Mouse (Mus musculus) embryonic facial prominence, embryonic 14.5 days (tissue): Measurements from ENCODE around the gene Fads1. TPM values are rescaled to one million over a fixed set of nuclear protein-coding genes. Genes with fewer than 3 reads are reported as not detected.

ENCODE experiments used
- ATAC-seq: fragments of 200-750 bp; cut with Nextera tagmentation; 2 replicates; pipeline ENCODE4 v1.8.0; 2017; ENCODE audit warnings: low read depth, moderate number of reproducible peaks, moderate TSS enrichment
- DNase-seq: peaks from one replicate; pipeline ENCODE4 v3.0.0-alpha.2; 2015; ENCODE audit warnings: low spot score
- H3K27ac ChIP-seq: fragments of 300-500 bp; sonication (generic); replicated peaks from 2 replicates; pipeline ENCODE4 v1.5.1; 2014; ENCODE audit warnings: low read depth, mild to moderate bottlenecking, low read length, moderate library complexity
- H3K27me3 ChIP-seq: fragments of 300-500 bp; sonication (generic); replicated peaks from 2 replicates; pipeline ENCODE4 v1.6.1; 2014; ENCODE audit warnings: low read length; ENCODE audit not compliant: control insufficient read depth, insufficient read depth
- H3K36me3 ChIP-seq: fragments of 300-500 bp; sonication (generic); 2 replicates; pipeline ENCODE4 v1.6.1; 2014; ENCODE audit warnings: low read length, mixed read lengths; ENCODE audit not compliant: control insufficient read depth, insufficient read depth
- H3K4me1 ChIP-seq: fragments of 300-500 bp; sonication (generic); 2 replicates; pipeline ENCODE4 v1.6.1; 2014; ENCODE audit warnings: antibody characterized with exemption, low read length; ENCODE audit not compliant: control insufficient read depth, insufficient read depth
- H3K4me2 ChIP-seq: fragments of 300-500 bp; sonication (generic); 2 replicates; pipeline ENCODE4 v1.6.1; 2014; ENCODE audit warnings: low read depth, mild to moderate bottlenecking, low read length, moderate library complexity, mixed read lengths
- H3K4me3 ChIP-seq: fragments of 300-500 bp; sonication (generic); 2 replicates; pipeline ENCODE4 v1.5.1; 2014; ENCODE audit warnings: low read depth, mild to moderate bottlenecking, low read length
- H3K9ac ChIP-seq: fragments of 300-500 bp; sonication (generic); 2 replicates; pipeline ENCODE4 v1.6.1; 2014; ENCODE audit warnings: low read depth, mild to moderate bottlenecking, low read length, moderate library complexity, mixed read lengths
- H3K9me3 ChIP-seq: fragments of 300-500 bp; sonication (generic); 2 replicates; pipeline ENCODE4 v1.6.1; 2016; ENCODE audit warnings: low read length; ENCODE audit not compliant: control insufficient read depth
- WGBS: fragments of 180-500 bp; shearing (Covaris S2); extraction: QIAGEN DNeasy Blood & Tissue Kit; methylation state at CpG from one replicate; pipeline ENCODE4 v1.1.7; 2014; 5-methylcytosine and 5-hydroxymethylcytosine counted together
- polyA plus RNA-seq: library from polyadenylated mRNA; unstranded; fragments of >200 nt; fragmentation: Nextera tagmentation; extraction: Ambion mirVana; gene quantifications from 2 replicates; pipeline ENCODE4 v1.2.1, GENCODE M21; 2014

Gene Fads1
- polyA plus RNA-seq, 1 experiment from 2014 or later: 73.6 TPM

- Histone ChIP-seq H3K27ac (0 out of 2 replicates have a peak overlapping the region, but pooled peaks have one; percentile 22), H3K27me3 (no peaks in the 10 kb centered on the region), H3K9ac (0 out of 2 replicates have a peak overlapping the region, but pooled peaks have one; percentile 89), H3K4me2 (peak overlapping the region; percentile 80), H3K36me3 (peaks cover 51% of the 10 kb centered on the region), H3K4me3 (peak overlapping the region; percentile 78), H3K4me1 (no peaks in the 10 kb centered on the region), H3K9me3 (no peaks in the 10 kb centered on the region)
- no peak for ATAC-seq
- 54% methylated on average over 6 of the region's 6 CpGs for WGBS
- no peak for DNase-seq
Measured at GRCm38 (mm10) chr19:10205051-10205450, 22.4 kb downstream of the Fads1 start.

GRCm38 (mm10) chr19:10208851-10209250, 26.2 kb downstream of the Fads1 start:
- Histone ChIP-seq H3K27ac (no peak overlapping the region), H3K4me3 (no peak overlapping the region), H3K4me2 (no peak overlapping the region), H3K4me1 (no peaks in the 10 kb centered on the region), H3K27me3 (no peaks in the 10 kb centered on the region), H3K36me3 (peaks cover 55% of the 10 kb centered on the region), H3K9me3 (no peaks in the 10 kb centered on the region), H3K9ac (no peak overlapping the region)
- DNase-seq (no peak), ATAC-seq (no peak)
- 76% methylated on average over 3 of the region's 3 CpGs for WGBS

- Histone ChIP-seq H3K9me3 (no peaks in the 10 kb centered on the region), H3K4me1 (no peaks in the 10 kb centered on the region), H3K36me3 (peaks cover 53% of the 10 kb centered on the region), H3K9ac (no peak overlapping the region), H3K4me2 (no peak overlapping the region), H3K27me3 (no peaks in the 10 kb centered on the region), H3K4me3 (no peak overlapping the region), H3K27ac (no peak overlapping the region)
- no peak for ATAC-seq
- WGBS: 88% methylated on average over 4 of the region's 4 CpGs
- DNase-seq: no peak
Measured at GRCm38 (mm10) chr19:10210885-10211284, 28.2 kb downstream of the Fads1 start.

GRCm38 (mm10) chr19:10213796-10214471, 31.2 kb downstream of the Fads1 start:
- no peak for ATAC-seq
- H3K27me3 ChIP-seq: no peaks in the 10 kb centered on the region
- H3K4me3 ChIP-seq: no peak overlapping the region
- no peaks in the 10 kb centered on the region for H3K4me1 ChIP-seq
- DNase-seq: no peak
- H3K4me2 ChIP-seq: no peak overlapping the region
- 88% methylated on average over 10 of the region's 10 CpGs for WGBS
- no peaks in the 10 kb centered on the region for H3K9me3 ChIP-seq
- H3K9ac ChIP-seq: no peak overlapping the region
- H3K36me3 ChIP-seq: peaks cover 28% of the 10 kb centered on the region
- no peak overlapping the region for H3K27ac ChIP-seq

- Histone ChIP-seq H3K9me3 (no peaks in the 10 kb centered on the region), H3K4me2 (no peak overlapping the region), H3K36me3 (peaks cover 12% of the 10 kb centered on the region), H3K9ac (no peak overlapping the region), H3K27ac (no peak overlapping the region), H3K4me3 (no peak overlapping the region), H3K27me3 (no peaks in the 10 kb centered on the region), H3K4me1 (no peaks in the 10 kb centered on the region)
- ATAC-seq: no peak
- WGBS: 69% methylated on average over 8 of the region's 8 CpGs
- no peak for DNase-seq
Measured at GRCm38 (mm10) chr19:10216101-10216500, 33.4 kb downstream of the Fads1 start.

GRCm38 (mm10) chr19:10219108-10219507, 36.4 kb downstream of the Fads1 start:
- Histone ChIP-seq H3K4me3 (no peak overlapping the region), H3K4me1 (no peaks in the 10 kb centered on the region), H3K27ac (no peak overlapping the region), H3K9ac (no peak overlapping the region), H3K36me3 (no peaks in the 10 kb centered on the region), H3K4me2 (no peak overlapping the region), H3K27me3 (no peaks in the 10 kb centered on the region), H3K9me3 (no peaks in the 10 kb centered on the region)
- no peak for ATAC-seq
- peak; percentile 56 for DNase-seq
- 40% methylated on average over 3 of the region's 3 CpGs for WGBS

GRCm38 (mm10) chr19:10219593-10219992, 36.9 kb downstream of the Fads1 start:
- no peak for DNase-seq
- no peak overlapping the region for H3K9ac ChIP-seq
- no peak for ATAC-seq

GRCm38 (mm10) chr19:10221585-10221984, 38.9 kb downstream of the Fads1 start:
- DNase-seq: no peak
- no peak overlapping the region for H3K27ac ChIP-seq
- H3K4me3 ChIP-seq: no peak overlapping the region
- H3K36me3 ChIP-seq: no peaks in the 10 kb centered on the region
- WGBS: 52% methylated on average over 4 of the region's 4 CpGs
- no peaks in the 10 kb centered on the region for H3K9me3 ChIP-seq
- no peak for ATAC-seq
- no peak overlapping the region for H3K4me2 ChIP-seq
- H3K9ac ChIP-seq: no peak overlapping the region
- H3K27me3 ChIP-seq: no peaks in the 10 kb centered on the region
- 0 out of 2 replicates have a peak, but pooled peaks cover 7% of the 10 kb centered on the region for H3K4me1 ChIP-seq

More at GRCm38 (mm10) chr19:10219593-10219992, 36.9 kb downstream of the Fads1 start:
- Histone ChIP-seq H3K4me3 (no peak overlapping the region), H3K4me2 (no peak overlapping the region), H3K27me3 (no peaks in the 10 kb centered on the region), H3K27ac (no peak overlapping the region), H3K4me1 (no peaks in the 10 kb centered on the region), H3K9me3 (no peaks in the 10 kb centered on the region), H3K36me3 (no peaks in the 10 kb centered on the region)
- WGBS: 69% methylated on average over 4 of the region's 6 CpGs

- Histone ChIP-seq H3K9ac (no peak overlapping the region), H3K9me3 (no peaks in the 10 kb centered on the region), H3K27ac (no peak overlapping the region), H3K4me1 (0 out of 2 replicates have a peak, but pooled peaks cover 7% of the 10 kb centered on the region), H3K4me2 (no peak overlapping the region), H3K36me3 (no peaks in the 10 kb centered on the region), H3K4me3 (no peak overlapping the region), H3K27me3 (no peaks in the 10 kb centered on the region)
- WGBS: 30% methylated on average over 8 of the region's 8 CpGs
- DNase-seq (no peak), ATAC-seq (no peak)
Measured at GRCm38 (mm10) chr19:10222656-10223055, 40.0 kb downstream of the Fads1 start.
